Mouse (Mus musculus) heart, embryonic 12.5 days (tissue): Measurements from ENCODE around the gene F5. TPM values are rescaled to one million over a fixed set of nuclear protein-coding genes. Genes with fewer than 3 reads are reported as not detected.

Experiments used
- ATAC-seq: fragments of 200-750 bp; cut with Nextera tagmentation; 2 replicates; pipeline ENCODE4 v1.8.0; 2017; ENCODE audit warnings: moderate TSS enrichment, moderate library complexity; ENCODE audit not compliant: insufficient number of reproducible peaks, low FRiP score
- H3K27ac ChIP-seq: fragments of 300-500 bp; sonication (generic); 2 replicates; pipeline ENCODE4 v1.5.1; 2016; ENCODE audit warnings: mild to moderate bottlenecking, moderate library complexity; ENCODE audit not compliant: poor library complexity, severe bottlenecking
- H3K27me3 ChIP-seq: fragments of 300-500 bp; sonication (generic); replicated peaks from 2 replicates; pipeline ENCODE4 v1.6.1; 2016; ENCODE audit warnings: mild to moderate bottlenecking, moderate library complexity
- H3K36me3 ChIP-seq: fragments of 300-500 bp; sonication (generic); 2 replicates; pipeline ENCODE4 v1.6.1; 2016; ENCODE audit warnings: mild to moderate bottlenecking, moderate library complexity
- H3K4me1 ChIP-seq: fragments of 300-500 bp; sonication (generic); replicated peaks from 2 replicates; pipeline ENCODE4 v1.6.1; 2016; ENCODE audit warnings: mild to moderate bottlenecking
- H3K4me2 ChIP-seq: fragments of 300-500 bp; sonication (generic); 2 replicates; pipeline ENCODE4 v1.6.1; 2016; ENCODE audit warnings: mild to moderate bottlenecking, moderate library complexity
- H3K4me3 ChIP-seq: fragments of 300-500 bp; sonication (generic); 2 replicates; pipeline ENCODE4 v1.5.1; 2016; ENCODE audit warnings: mild to moderate bottlenecking
- H3K9ac ChIP-seq: fragments of 300-500 bp; sonication (generic); 2 replicates; pipeline ENCODE4 v1.6.1; 2016; ENCODE audit warnings: mild to moderate bottlenecking, moderate library complexity
- H3K9me3 ChIP-seq: fragments of 300-500 bp; sonication (generic); replicated peaks from 2 replicates; pipeline ENCODE4 v1.6.1; 2016; ENCODE audit warnings: mild to moderate bottlenecking, moderate library complexity
- WGBS: fragments of 180-500 bp; shearing (Covaris S2); methylation state at CpG from one replicate; pipeline ENCODE4 v1.1.7; 2016; 5-methylcytosine and 5-hydroxymethylcytosine counted together
- polyA plus RNA-seq: library from polyadenylated mRNA; unstranded; fragments of >200 nt; fragmentation: Nextera tagmentation; extraction: Ambion mirVana; gene quantifications from 2 replicates; pipeline ENCODE4 v1.2.1, GENCODE M21; 2016

Gene F5
- polyA plus RNA-seq, 1 experiment from 2014 or later: 0.55 TPM

- H3K36me3 ChIP-seq: no peaks in the 10 kb centered on the region
- no peaks in the 10 kb centered on the region for H3K27me3 ChIP-seq
- H3K27ac ChIP-seq: no peak overlapping the region
- no peaks in the 10 kb centered on the region for H3K9me3 ChIP-seq
- no peaks in the 10 kb centered on the region for H3K4me1 ChIP-seq
- ATAC-seq: no peak
- 61% methylated on average over 3 of the region's 3 CpGs for WGBS
- no peak overlapping the region for H3K4me2 ChIP-seq
- no peak overlapping the region for H3K9ac ChIP-seq
- no peak overlapping the region for H3K4me3 ChIP-seq
Observed at GRCm38 (mm10) chr1:164130013-164130412, 21.6 kb upstream of the F5 start.

- Histone ChIP-seq H3K4me1 (peaks cover 6% of the 10 kb centered on the region), H3K9ac (no peak overlapping the region), H3K4me2 (no peak overlapping the region), H3K36me3 (no peaks in the 10 kb centered on the region), H3K27ac (no peak overlapping the region), H3K27me3 (no peaks in the 10 kb centered on the region), H3K9me3 (no peaks in the 10 kb centered on the region), H3K4me3 (no peak overlapping the region)
- WGBS: 70% methylated on average over 1 of the region's 1 CpGs
- no peak for ATAC-seq
Observed at GRCm38 (mm10) chr1:164132609-164133008, 19.0 kb upstream of the F5 start.

- Histone ChIP-seq H3K36me3 (no peaks in the 10 kb centered on the region), H3K4me2 (no peak overlapping the region), H3K4me1 (peaks cover 6% of the 10 kb centered on the region), H3K27ac (no peak overlapping the region), H3K4me3 (no peak overlapping the region), H3K9me3 (no peaks in the 10 kb centered on the region), H3K9ac (no peak overlapping the region), H3K27me3 (no peaks in the 10 kb centered on the region)
- 57% methylated on average over 6 of the region's 6 CpGs for WGBS
- no peak for ATAC-seq
Observed at GRCm38 (mm10) chr1:164134101-164134500, 17.5 kb upstream of the F5 start.

- peak; percentile 33 for ATAC-seq
Observed at GRCm38 (mm10) chr1:164135360-164135759, 16.3 kb upstream of the F5 start.

GRCm38 (mm10) chr1:164135960-164136359 is 15.7 kb upstream of the F5 start:
- Histone ChIP-seq H3K4me3 (no peak overlapping the region), H3K27ac (no peak overlapping the region), H3K27me3 (0 out of 2 replicates have a peak, but pooled peaks cover 3% of the 10 kb centered on the region), H3K4me1 (peaks cover 6% of the 10 kb centered on the region), H3K9me3 (no peaks in the 10 kb centered on the region), H3K9ac (no peak overlapping the region), H3K4me2 (no peak overlapping the region), H3K36me3 (no peaks in the 10 kb centered on the region)
- 50% methylated on average over 11 of the region's 11 CpGs for WGBS
- ATAC-seq: no peak

More at GRCm38 (mm10) chr1:164135360-164135759, 16.3 kb upstream of the F5 start:
- Histone ChIP-seq H3K9ac (no peak overlapping the region), H3K9me3 (no peaks in the 10 kb centered on the region), H3K27me3 (no peaks in the 10 kb centered on the region), H3K4me3 (no peak overlapping the region), H3K4me1 (peaks cover 6% of the 10 kb centered on the region), H3K27ac (no peak overlapping the region), H3K36me3 (no peaks in the 10 kb centered on the region), H3K4me2 (no peak overlapping the region)
- 21% methylated on average over 5 of the region's 5 CpGs for WGBS

GRCm38 (mm10) chr1:164136636-164137035 is 15.0 kb upstream of the F5 start:
- no peak overlapping the region for H3K9ac ChIP-seq
- H3K27ac ChIP-seq: no peak overlapping the region
- WGBS: 58% methylated on average over 6 of the region's 6 CpGs
- peaks cover 6% of the 10 kb centered on the region for H3K4me1 ChIP-seq
- H3K36me3 ChIP-seq: no peaks in the 10 kb centered on the region
- H3K4me3 ChIP-seq: no peak overlapping the region
- no peak overlapping the region for H3K4me2 ChIP-seq
- H3K9me3 ChIP-seq: no peaks in the 10 kb centered on the region
- H3K27me3 ChIP-seq: 0 out of 2 replicates have a peak, but pooled peaks cover 3% of the 10 kb centered on the region
- no peak for ATAC-seq

- Histone ChIP-seq H3K36me3 (no peaks in the 10 kb centered on the region), H3K4me3 (no peak overlapping the region), H3K4me1 (peaks cover 6% of the 10 kb centered on the region), H3K9ac (no peak overlapping the region), H3K9me3 (no peaks in the 10 kb centered on the region), H3K27me3 (0 out of 2 replicates have a peak, but pooled peaks cover 3% of the 10 kb centered on the region), H3K4me2 (peak overlapping the region; percentile 8; the same call in 1 of the 2 replicates), H3K27ac (no peak overlapping the region)
- peak; percentile 64; the same call in 1 of the 2 replicates for ATAC-seq
- WGBS: 8% methylated on average over 5 of the region's 5 CpGs
Observed at GRCm38 (mm10) chr1:164138365-164139130, 13.1 kb upstream of the F5 start.

- Histone ChIP-seq H3K4me3 (no peak overlapping the region), H3K9ac (no peak overlapping the region), H3K36me3 (no peaks in the 10 kb centered on the region), H3K27me3 (0 out of 2 replicates have a peak, but pooled peaks cover 3% of the 10 kb centered on the region), H3K4me1 (peaks cover 6% of the 10 kb centered on the region), H3K4me2 (no peak overlapping the region), H3K9me3 (no peaks in the 10 kb centered on the region), H3K27ac (no peak overlapping the region)
- ATAC-seq: no peak
- WGBS: 64% methylated on average over 4 of the region's 4 CpGs
Observed at GRCm38 (mm10) chr1:164139464-164139863, 12.2 kb upstream of the F5 start.

- 92% methylated on average over 7 of the region's 7 CpGs for WGBS
- Histone ChIP-seq H3K36me3 (no peaks in the 10 kb centered on the region), H3K4me1 (peaks cover 3% of the 10 kb centered on the region; the same call in 1 of the 2 replicates), H3K27ac (no peak overlapping the region), H3K4me2 (no peak overlapping the region), H3K9ac (no peak overlapping the region), H3K27me3 (no peaks in the 10 kb centered on the region), H3K4me3 (no peak overlapping the region), H3K9me3 (no peaks in the 10 kb centered on the region)
- ATAC-seq: 0 out of 2 replicates have a peak, but pooled peaks have one; percentile 51
Observed at GRCm38 (mm10) chr1:164149083-164149482, 2.6 kb upstream of the F5 start.

GRCm38 (mm10) chr1:164152836-164153235 is 1.2 kb downstream of the F5 start:
- Histone ChIP-seq H3K9me3 (no peaks in the 10 kb centered on the region), H3K36me3 (no peaks in the 10 kb centered on the region), H3K4me1 (peaks cover 3% of the 10 kb centered on the region; the same call in 1 of the 2 replicates), H3K27me3 (no peaks in the 10 kb centered on the region), H3K9ac (no peak overlapping the region), H3K4me3 (no peak overlapping the region), H3K27ac (no peak overlapping the region), H3K4me2 (no peak overlapping the region)
- ATAC-seq: no peak
- WGBS: 86% methylated on average over 5 of the region's 5 CpGs

GRCm38 (mm10) chr1:164154983-164155382 is 3.3 kb downstream of the F5 start:
- H3K36me3 ChIP-seq: no peaks in the 10 kb centered on the region
- H3K9me3 ChIP-seq: no peaks in the 10 kb centered on the region
- ATAC-seq: no peak
- H3K27ac ChIP-seq: no peak overlapping the region
- no peaks in the 10 kb centered on the region for H3K27me3 ChIP-seq
- 71% methylated on average over 3 of the region's 3 CpGs for WGBS
- no peak overlapping the region for H3K4me2 ChIP-seq
- H3K9ac ChIP-seq: no peak overlapping the region
- no peak overlapping the region for H3K4me3 ChIP-seq
- peaks cover 3% of the 10 kb centered on the region; the same call in 1 of the 2 replicates for H3K4me1 ChIP-seq
